Mouse (Mus musculus) inflammation-experienced regulatory T-cells, adult 6 months (primary cell): ENCODE results near the gene Pusl1. TPM values are rescaled to one million over a fixed set of nuclear protein-coding genes. Genes with fewer than 3 reads are reported as not detected.

Experiments used
- ATAC-seq: one replicate; pipeline ENCODE4 v1.8.0; 2017
- polyA plus RNA-seq, 3 experiments: library from polyadenylated mRNA; unstranded; fragments of 100-300 nt; shearing (Covaris generic); gene quantifications; one replicate each; pipeline ENCODE4 v1.2.1; 2017

Pusl1 gene
- polyA plus RNA-seq, result 10 to 100 TPM; 14.1 to 20.3 (median 15.8) TPM

- peak; percentile 80 for ATAC-seq
These were observed at the start of gene Pusl1, which contains the start of gene Acap3 for GRCm38 (mm10) chr4:155891551-155892001. Gene Pusl1, minus strand, starts transcription at chr4:155891781. Gene Acap3, plus strand, starts transcription at chr4:155891822.

GRCm38 (mm10) chr4:155932031-155932430 is 40.5 kb upstream of the Pusl1 start:
- ATAC-seq, result no peak

- no peak for ATAC-seq
These were observed 17.2 kb upstream of the Pusl1 start for GRCm38 (mm10) chr4:155908751-155909150.

- no peak for ATAC-seq
These were observed 16.7 kb upstream of the Pusl1 start for GRCm38 (mm10) chr4:155908281-155908680.

- no peak for ATAC-seq
These were observed 15.4 kb upstream of the Pusl1 start for GRCm38 (mm10) chr4:155907003-155907402.

- no peak for ATAC-seq
These were observed 14.5 kb upstream of the Pusl1 start for GRCm38 (mm10) chr4:155906125-155906524.

GRCm38 (mm10) chr4:155905634-155906033 is 14.1 kb upstream of the Pusl1 start:
- no peak for ATAC-seq

- ATAC-seq, result no peak
These were observed 12.9 kb upstream of the Pusl1 start for GRCm38 (mm10) chr4:155904318-155905102.

GRCm38 (mm10) chr4:155903246-155903645 is 11.7 kb upstream of the Pusl1 start:
- ATAC-seq, result no peak

GRCm38 (mm10) chr4:155901205-155901604 is 9.6 kb upstream of the Pusl1 start:
- ATAC-seq, result no peak

- ATAC-seq, result no peak
These were observed 7.8 kb upstream of the Pusl1 start for GRCm38 (mm10) chr4:155899355-155899754.

- ATAC-seq, result no peak
These were observed 6.7 kb upstream of the Pusl1 start for GRCm38 (mm10) chr4:155898318-155898717.

GRCm38 (mm10) chr4:155896461-155896860 is 4.9 kb upstream of the Pusl1 start:
- ATAC-seq, result no peak

- ATAC-seq, result no peak
These were observed 4.2 kb upstream of the Pusl1 start for GRCm38 (mm10) chr4:155895826-155896225.

GRCm38 (mm10) chr4:155895216-155895615 is 3.6 kb upstream of the Pusl1 start:
- ATAC-seq, result no peak

- ATAC-seq, result no peak
These were observed 2.8 kb upstream of the Pusl1 start for GRCm38 (mm10) chr4:155894311-155894881.

GRCm38 (mm10) chr4:155893212-155893690 is 1.7 kb upstream of the Pusl1 start:
- ATAC-seq, result no peak

- no peak for ATAC-seq
These were observed 1.0 kb upstream of the Pusl1 start for GRCm38 (mm10) chr4:155892438-155893211.

- ATAC-seq, result peak; percentile 78
These were observed 436 bp upstream of the Pusl1 start for GRCm38 (mm10) chr4:155892017-155892416.

GRCm38 (mm10) chr4:155891011-155891471 is 540 bp downstream of the Pusl1 start:
- ATAC-seq, result no peak

- no peak for ATAC-seq
These were observed 2.3 kb downstream of the Pusl1 start for GRCm38 (mm10) chr4:155889316-155889715.

GRCm38 (mm10) chr4:155888181-155888580 is 3.4 kb downstream of the Pusl1 start:
- no peak for ATAC-seq

GRCm38 (mm10) chr4:155887674-155888073 is 3.9 kb downstream of the Pusl1 start:
- no peak for ATAC-seq
